Mouse (Mus musculus) ES-E14 (cell line): ENCODE data around the gene Faiml.

Source experiments
- CHD2 ChIP-seq: IDR thresholded peaks from 2 replicates; pipeline ENCODE4 v1.6.1; 2014; ENCODE audit warnings: mild to moderate bottlenecking, low read depth, low read length, inconsistent platforms
- HCFC1 ChIP-seq: IDR thresholded peaks from 2 replicates; pipeline ENCODE4 v1.6.1; 2012; ENCODE audit warnings: low read length, inconsistent platforms, borderline replicate concordance; ENCODE audit not compliant: insufficient read depth
- MAFK ChIP-seq: IDR thresholded peaks from 2 replicates; pipeline ENCODE4 v1.6.1; 2014; ENCODE audit warnings: mild to moderate bottlenecking, low read depth, low read length, inconsistent platforms; ENCODE audit not compliant: insufficient read depth
- ZC3H11A ChIP-seq: IDR thresholded peaks from 2 replicates; pipeline ENCODE4 v1.6.1; 2012; ENCODE audit warnings: low read depth, mild to moderate bottlenecking, inconsistent platforms, low read length, borderline replicate concordance
- ZNF384 ChIP-seq: IDR thresholded peaks from 2 replicates; pipeline ENCODE4 v1.6.1; 2012; ENCODE audit warnings: low read depth, low read length, inconsistent platforms

DNA sequence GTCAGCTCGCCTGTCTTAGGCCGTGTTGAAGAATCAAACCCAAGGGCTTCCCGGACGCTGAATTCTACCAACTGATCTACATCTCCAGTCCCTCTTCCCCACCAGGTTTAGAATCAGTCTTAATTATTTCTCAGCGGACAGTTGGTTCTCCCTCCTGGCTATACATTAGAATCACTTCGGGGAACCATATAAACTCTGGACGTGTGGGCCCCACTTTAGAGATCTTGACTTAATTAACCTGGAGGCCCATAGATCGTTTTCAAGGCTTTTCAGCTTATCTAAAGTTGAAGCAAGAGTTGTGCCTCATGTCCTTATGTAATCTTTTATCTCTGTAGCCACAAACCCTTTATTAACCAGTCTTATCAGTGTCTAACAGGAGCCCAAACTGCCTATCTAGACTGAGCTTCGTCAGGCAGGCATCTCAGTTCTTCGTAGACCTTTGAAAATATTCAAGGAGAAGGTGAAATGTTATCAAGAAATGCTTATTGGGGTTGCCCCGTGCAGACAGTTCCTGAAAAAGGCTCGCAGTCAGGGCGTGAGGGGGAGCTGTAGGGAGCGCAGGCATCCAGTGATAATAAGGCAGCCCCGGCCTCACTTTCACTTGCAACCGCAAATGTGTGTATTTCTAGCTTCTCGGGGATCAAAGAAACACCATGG is 5.6 kb upstream of the Faiml start:
- TF ChIP-seq CHD2 (no peak), MAFK (no peak), ZNF384 (no peak), ZC3H11A (no peak), HCFC1 (no peak)
